Comparison of ENCODE assay signal across 14 mouse cellular contexts in the genomic region with DNA sequence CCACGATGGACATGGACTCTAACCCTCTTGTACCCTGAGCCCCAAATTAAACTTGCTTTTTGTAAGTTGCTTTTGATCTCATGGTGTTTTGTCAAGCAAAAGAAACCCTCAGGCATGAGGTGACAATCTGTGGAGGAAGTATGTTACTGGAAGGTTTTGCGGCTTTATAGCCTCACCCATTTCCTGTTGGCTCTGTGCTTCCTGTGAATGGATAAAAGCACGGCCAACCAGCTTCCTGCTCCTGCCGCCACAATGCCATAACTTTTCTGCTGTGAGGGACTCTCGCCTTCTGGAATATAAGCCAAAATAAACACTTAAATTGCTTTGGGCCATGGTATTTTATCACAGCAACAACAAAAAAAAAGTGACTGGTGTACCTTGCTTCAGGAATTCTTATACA. TPM values are rescaled to one million over a fixed set of nuclear protein-coding genes. Genes with fewer than 3 reads are reported as not detected.
DNase-seq lines count a peak whose midpoint lies in the region.
"Had no signal": no experiment of that assay in that cellular context is flagged by ENCODE, and none has a peak within 500 bp of the region (broad histone marks: within the 10 kb centered on the region; RNA-seq: fewer than 3 reads in every experiment).

No protein-coding gene starts in this region.

- peaks cover 4% of the 10 kb centered on the region for H3K4me1 ChIP-seq in heart, embryonic 10.5 days
- H3K4me1 ChIP-seq in limb, embryonic 10.5 days = no peaks in the 10 kb centered on the region

- H3K27me3 ChIP-seq in heart, embryonic 10.5 days (ENCODE audit: insufficient read depth, poor library complexity, severe bottlenecking) = no peaks in the 10 kb centered on the region
- no peaks in the 10 kb centered on the region for H3K27me3 ChIP-seq in limb, embryonic 10.5 days (ENCODE audit: low read depth, poor library complexity, severe bottlenecking)
- H3K27me3 ChIP-seq: neural tube, embryonic 12.5 days; Patski had no signal

- no peaks in the 10 kb centered on the region for H3K9me3 ChIP-seq in heart, embryonic 10.5 days
- no peaks in the 10 kb centered on the region for H3K9me3 ChIP-seq in limb, embryonic 10.5 days (replicated peaks)
- H3K9me3 ChIP-seq: neural tube, embryonic 12.5 days had no signal

- 68% methylated on average over 5 of the region's 5 CpGs for WGBS in heart, embryonic 10.5 days
- 74% methylated on average over 5 of the region's 5 CpGs for WGBS in limb, embryonic 10.5 days

- no peaks in the 10 kb centered on the region for H3K36me3 ChIP-seq in heart, embryonic 10.5 days
- no peaks in the 10 kb centered on the region for H3K36me3 ChIP-seq in limb, embryonic 10.5 days
- H3K36me3 ChIP-seq: neural tube, embryonic 12.5 days had no signal

- peak; percentile 11 for DNase-seq in thymus, postnatal 25 days
- DNase-seq in thymus, adult 18-20 months = no peak
- no peak for DNase-seq in heart, embryonic 10.5 days (ENCODE audit: low spot score)
- DNase-seq in kidney, postnatal 36 days = peak; percentile 9 to 17
- DNase-seq in liver = no peak
- DNase-seq in gastrocnemius, adult 18-20 months (ENCODE audit: low spot score) = no peak
- DNase-seq in limb, embryonic 10.5 days (ENCODE audit: low spot score) = no peak
- DNase-seq: cerebellum, postnatal 25 days; left cerebral cortex, postnatal 4 days; right cerebral cortex, postnatal 25 days had no signal

- no peak overlapping the region for H3K4me3 ChIP-seq in heart, embryonic 10.5 days
- no peak overlapping the region for H3K4me3 ChIP-seq in limb, embryonic 10.5 days
- H3K4me3 ChIP-seq: erythroblast, embryonic 14.5 days; neural tube, embryonic 12.5 days had no signal

- 0 out of 2 replicates have a peak overlapping the region, but pooled peaks have one; percentile 32 for H3K27ac ChIP-seq in heart, embryonic 10.5 days
- H3K27ac ChIP-seq in limb, embryonic 10.5 days = no peak overlapping the region
- H3K27ac ChIP-seq: macrophage; neural tube, embryonic 12.5 days had no signal

RNA-seq across cellular contexts. Expression of a gene that starts 48.6 kb away (rescaled TPM):
- polyA plus RNA-seq in heart, embryonic 10.5 days (2016; fragmentation: Nextera tagmentation; extraction: Ambion mirVana) = 183 and 186 TPM in 2 replicates
- total RNA-seq in gastrocnemius, adult 18-20 months (2021) = 100 to 1,000 TPM; 232 to 241 TPM
- 154 and 168 TPM in 2 replicates for polyA plus RNA-seq in limb, embryonic 10.5 days (2016; fragmentation: Nextera tagmentation; extraction: Ambion mirVana)

RNA-seq across cellular contexts. Expression of a gene that starts 48.9 kb away (rescaled TPM):
- polyA plus RNA-seq in heart, embryonic 10.5 days (2016; fragmentation: Nextera tagmentation; extraction: Ambion mirVana) = 51.9 and 53.4 TPM in 2 replicates
- total RNA-seq in gastrocnemius, adult 18-20 months (2021) = 10 to 100 TPM; 21.7 to 23.8 TPM
- 46.5 and 57.1 TPM in 2 replicates for polyA plus RNA-seq in limb, embryonic 10.5 days (2016; fragmentation: Nextera tagmentation; extraction: Ambion mirVana)

Comparison
In these comparisons a context has a peak if more than half of its experiments do, and no peak if none do; other contexts are left out.
1. DNase-seq: peak in thymus, postnatal 25 days (single experiment) and kidney, postnatal 36 days (2 of 2); none in thymus, adult 18-20 months (0 of 2), heart, embryonic 10.5 days (single experiment), liver (single experiment), gastrocnemius, adult 18-20 months (single experiment) and limb, embryonic 10.5 days (single experiment).